Mouse (Mus musculus): ENCODE measurements at regions not wholly inside any gene's neighbourhood (a gene's known extent, or its start where the extent isn't known, plus 50 kb on each side); places are given as distances from the start of the nearest gene placed in this dataset.
A peak's percentile ranks its signal among the peaks of the same experiment; 100 is the strongest.

DNA sequence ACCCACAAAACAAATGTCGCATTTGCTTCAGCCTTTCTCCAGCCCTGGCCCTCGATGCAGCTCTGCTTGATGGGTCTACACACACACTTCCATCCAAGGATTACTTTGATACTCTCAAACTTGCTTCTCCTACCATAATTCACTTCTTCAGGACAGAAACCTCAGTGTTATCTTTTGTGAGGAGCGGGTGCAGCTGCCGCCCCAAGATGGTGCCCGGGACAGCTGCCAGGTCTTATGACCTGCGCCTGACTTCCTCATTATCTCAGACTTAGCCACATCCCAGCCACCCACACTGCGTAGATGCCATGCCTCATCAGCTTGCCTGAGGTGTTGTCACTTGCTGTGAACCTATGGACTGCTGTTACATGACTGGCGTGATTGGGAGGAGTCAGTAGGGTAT lies 762.5 kb downstream of the Rfpl4b start:
- DNase-seq (ENCODE audit: low spot score, missing footprints) (no peak), ATAC-seq (ENCODE audit: low FRiP score) (no peak)
- no peak overlapping the region for H3K27ac ChIP-seq (ENCODE audit: low read depth, low read length)
- no peak overlapping the region for H3K9ac ChIP-seq (ENCODE audit: low read length)
- no peaks in the 10 kb centered on the region for H3K4me1 ChIP-seq (ENCODE audit: control insufficient read depth, insufficient read depth, low read length)
- H3K4me3 ChIP-seq (ENCODE audit: low read depth, low read length) = no peak overlapping the region
- no peak overlapping the region for H3K4me2 ChIP-seq
- no peaks in the 10 kb centered on the region for H3K27me3 ChIP-seq (ENCODE audit: control insufficient read depth, insufficient read depth, low read length)
- H3K36me3 ChIP-seq (ENCODE audit: control insufficient read depth, insufficient read depth, low read length) = no peaks in the 10 kb centered on the region
- H3K9me3 ChIP-seq (ENCODE audit: control insufficient read depth, low read length) = peaks cover 4% of the 10 kb centered on the region; the same call in 1 of the 2 replicates
- WGBS = 91% methylated on average over 8 of the region's 8 CpGs

- ATAC-seq (ENCODE audit: low FRiP score) (no peak), DNase-seq (ENCODE audit: low spot score, missing footprints) (no peak)
- no peaks in the 10 kb centered on the region for H3K27me3 ChIP-seq (ENCODE audit: control insufficient read depth, insufficient read depth, low read length)
- H3K4me2 ChIP-seq = no peak overlapping the region
- no peak overlapping the region for H3K27ac ChIP-seq (ENCODE audit: low read depth, low read length)
- H3K36me3 ChIP-seq (ENCODE audit: control insufficient read depth, insufficient read depth, low read length) = no peaks in the 10 kb centered on the region
- no peaks in the 10 kb centered on the region for H3K9me3 ChIP-seq (ENCODE audit: control insufficient read depth, low read length)
- WGBS = 89% methylated on average over 2 of the region's 2 CpGs
- no peak overlapping the region for H3K9ac ChIP-seq (ENCODE audit: low read length)
- no peak overlapping the region for H3K4me3 ChIP-seq (ENCODE audit: low read depth, low read length)
- no peaks in the 10 kb centered on the region for H3K4me1 ChIP-seq (ENCODE audit: control insufficient read depth, insufficient read depth, low read length)
These were observed 811.1 kb downstream of the Rfpl4b start for GRCm38 (mm10) chr10:38010452-38010851.

DNA sequence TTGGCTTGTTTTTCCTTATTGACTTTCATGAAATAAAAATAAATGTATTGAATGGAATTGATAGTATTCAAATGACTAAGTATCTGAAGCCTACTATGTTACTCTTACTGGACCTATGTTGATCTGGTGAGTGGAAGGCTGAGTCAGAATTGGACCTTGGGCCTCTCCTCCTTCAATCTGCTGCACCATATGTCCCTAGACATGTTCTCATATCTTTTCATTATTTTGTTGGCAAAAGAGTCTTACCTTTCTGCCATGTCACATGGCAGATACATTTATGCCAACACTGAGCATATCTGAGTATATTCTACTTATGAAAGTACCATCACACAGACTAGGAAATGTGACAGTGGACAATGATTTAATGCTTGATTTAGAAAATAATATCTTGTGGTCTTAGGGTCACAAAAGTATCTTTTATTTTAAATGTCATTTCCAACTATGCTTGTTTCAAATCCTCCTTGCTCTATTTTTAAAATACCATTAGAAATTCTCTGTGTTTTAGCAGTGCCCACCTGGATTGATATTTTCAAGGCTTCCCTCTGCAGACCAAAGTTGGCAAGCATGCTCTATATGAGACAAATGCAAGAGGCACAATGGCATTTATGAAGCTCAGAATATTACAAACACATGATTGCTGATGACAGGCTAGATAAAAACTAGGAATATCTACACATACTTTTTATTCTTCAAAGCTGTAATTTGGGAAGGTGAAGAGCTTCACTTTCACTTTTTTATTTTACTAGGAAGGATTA lies 825.7 kb downstream of the Rfpl4b start:
- H3K4me1 ChIP-seq (ENCODE audit: control insufficient read depth, insufficient read depth, low read length) = no peaks in the 10 kb centered on the region
- no peak overlapping the region for H3K4me2 ChIP-seq
- H3K4me3 ChIP-seq (ENCODE audit: low read depth, low read length) = no peak overlapping the region
- no peaks in the 10 kb centered on the region for H3K36me3 ChIP-seq (ENCODE audit: control insufficient read depth, insufficient read depth, low read length)
- no peak overlapping the region for H3K27ac ChIP-seq (ENCODE audit: low read depth, low read length)
- H3K9me3 ChIP-seq (ENCODE audit: control insufficient read depth, low read length) = no peaks in the 10 kb centered on the region
- peak; percentile 19 for DNase-seq (ENCODE audit: low spot score, missing footprints)
- H3K27me3 ChIP-seq (ENCODE audit: control insufficient read depth, insufficient read depth, low read length) = no peaks in the 10 kb centered on the region
- no peak for ATAC-seq (ENCODE audit: low FRiP score)
- H3K9ac ChIP-seq (ENCODE audit: low read length) = no peak overlapping the region

DNA sequence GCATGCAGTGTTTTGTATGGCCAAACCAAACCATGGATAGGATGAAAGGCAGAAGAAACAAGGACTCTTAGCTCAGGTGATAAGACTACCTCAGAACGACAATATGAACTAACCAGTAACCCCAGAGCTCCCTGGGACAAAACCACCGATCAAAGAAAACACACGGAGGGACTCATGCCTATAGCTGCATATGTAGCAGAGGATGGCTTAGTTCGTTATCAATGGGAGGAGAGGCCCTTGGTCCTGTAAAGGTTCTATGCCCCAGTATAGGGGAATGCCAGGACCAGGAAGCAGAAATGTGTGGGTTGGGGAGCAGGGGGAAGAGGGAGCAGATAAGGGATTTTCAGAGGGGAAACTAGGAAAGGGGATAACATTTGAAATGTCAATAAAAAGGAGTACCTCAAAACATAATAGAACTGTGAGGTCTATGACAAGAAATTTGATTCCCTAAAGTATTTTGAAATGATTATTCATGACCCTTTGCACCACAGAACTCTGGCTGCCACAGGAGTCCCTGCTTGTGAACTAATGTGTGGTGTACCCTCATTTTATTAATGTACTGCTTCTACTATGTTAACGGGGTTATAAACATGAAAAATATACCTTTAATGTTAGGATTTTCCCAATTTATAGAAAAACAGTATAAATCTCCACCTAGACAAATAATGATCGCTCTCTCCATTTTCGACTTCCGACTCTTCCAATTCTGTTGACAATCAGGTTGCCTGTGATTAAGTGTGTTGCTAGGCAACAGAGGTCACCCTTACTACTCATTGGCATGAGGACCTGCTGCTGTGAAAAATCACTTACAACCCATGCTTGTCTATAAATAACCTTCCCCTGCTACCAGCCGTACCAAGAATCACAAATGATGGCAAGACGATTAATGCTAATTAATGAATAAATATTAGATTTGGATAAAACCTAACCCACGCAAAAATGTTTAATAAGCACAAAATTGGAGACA lies 833.0 kb downstream of the Rfpl4b start:
- Histone ChIP-seq H3K4me2 (no peak overlapping the region), H3K4me3 (ENCODE audit: low read depth, low read length) (no peak overlapping the region), H3K27ac (ENCODE audit: low read depth, low read length) (no peak overlapping the region), H3K9ac (ENCODE audit: low read length) (no peak overlapping the region), H3K27me3 (ENCODE audit: control insufficient read depth, insufficient read depth, low read length) (no peaks in the 10 kb centered on the region), H3K36me3 (ENCODE audit: control insufficient read depth, insufficient read depth, low read length) (no peaks in the 10 kb centered on the region), H3K9me3 (ENCODE audit: control insufficient read depth, low read length) (no peaks in the 10 kb centered on the region), H3K4me1 (ENCODE audit: control insufficient read depth, insufficient read depth, low read length) (no peaks in the 10 kb centered on the region; the same call in 1 of the 2 replicates)
- DNase-seq (ENCODE audit: low spot score, missing footprints) (peak; percentile 76), ATAC-seq (ENCODE audit: low FRiP score) (peak; percentile 69; the same call in 1 of the 2 replicates)
- 62% methylated on average over 11 of the region's 11 CpGs for WGBS

- DNase-seq (ENCODE audit: low spot score, missing footprints) (no peak), ATAC-seq (ENCODE audit: low FRiP score) (no peak)
- Histone ChIP-seq H3K4me1 (ENCODE audit: control insufficient read depth, insufficient read depth, low read length) (no peaks in the 10 kb centered on the region), H3K4me3 (ENCODE audit: low read depth, low read length) (no peak overlapping the region), H3K27me3 (ENCODE audit: control insufficient read depth, insufficient read depth, low read length) (no peaks in the 10 kb centered on the region), H3K9ac (ENCODE audit: low read length) (no peak overlapping the region), H3K27ac (ENCODE audit: low read depth, low read length) (no peak overlapping the region), H3K4me2 (no peak overlapping the region), H3K36me3 (ENCODE audit: control insufficient read depth, insufficient read depth, low read length) (no peaks in the 10 kb centered on the region), H3K9me3 (ENCODE audit: control insufficient read depth, low read length) (no peaks in the 10 kb centered on the region)
- 70% methylated on average over 3 of the region's 3 CpGs for WGBS
These were observed 840.3 kb upstream of the Marcks start for GRCm38 (mm10) chr10:37978899-37979539.

- no peaks in the 10 kb centered on the region for H3K27me3 ChIP-seq (ENCODE audit: control insufficient read depth, insufficient read depth, low read length)
- DNase-seq (ENCODE audit: low spot score, missing footprints) = no peak
- H3K4me1 ChIP-seq (ENCODE audit: control insufficient read depth, insufficient read depth, low read length) = no peaks in the 10 kb centered on the region
- H3K27ac ChIP-seq (ENCODE audit: low read depth, low read length) = no peak overlapping the region
- no peak for ATAC-seq (ENCODE audit: low FRiP score)
- no peaks in the 10 kb centered on the region for H3K9me3 ChIP-seq (ENCODE audit: control insufficient read depth, low read length)
- H3K36me3 ChIP-seq (ENCODE audit: control insufficient read depth, insufficient read depth, low read length) = no peaks in the 10 kb centered on the region
- no peak overlapping the region for H3K4me3 ChIP-seq (ENCODE audit: low read depth, low read length)
- H3K9ac ChIP-seq (ENCODE audit: low read length) = no peak overlapping the region
- H3K4me2 ChIP-seq = no peak overlapping the region
These were observed 821.3 kb upstream of the Marcks start for GRCm38 (mm10) chr10:37960051-37960450.

DNA sequence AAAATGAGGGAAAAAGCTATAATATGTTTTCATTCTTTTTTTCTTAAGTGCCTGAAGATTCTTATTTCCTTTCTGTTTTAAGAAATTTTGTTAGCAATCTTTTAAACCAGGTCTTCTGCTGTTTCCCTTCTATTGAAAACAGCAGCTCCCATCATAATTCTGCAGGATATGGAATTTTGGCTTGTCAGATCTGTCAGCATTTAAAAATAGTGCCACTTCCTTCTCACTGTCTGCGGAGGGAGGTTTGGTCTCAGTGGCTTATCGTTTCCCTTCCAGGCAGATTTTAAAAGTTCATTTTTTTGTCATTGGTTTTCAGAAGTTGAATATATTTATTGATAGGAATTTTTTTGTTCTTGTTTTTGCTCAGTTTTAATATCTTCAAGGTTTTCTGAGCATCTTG lies 776.1 kb upstream of the Marcks start:
- no peaks in the 10 kb centered on the region for H3K36me3 ChIP-seq (ENCODE audit: control insufficient read depth, insufficient read depth, low read length)
- no peak overlapping the region for H3K27ac ChIP-seq (ENCODE audit: low read depth, low read length)
- no peaks in the 10 kb centered on the region for H3K4me1 ChIP-seq (ENCODE audit: control insufficient read depth, insufficient read depth, low read length)
- DNase-seq (ENCODE audit: low spot score, missing footprints) (no peak), ATAC-seq (ENCODE audit: low FRiP score) (no peak)
- no peak overlapping the region for H3K4me2 ChIP-seq
- H3K9ac ChIP-seq (ENCODE audit: low read length) = no peak overlapping the region
- no peak overlapping the region for H3K4me3 ChIP-seq (ENCODE audit: low read depth, low read length)
- 81% methylated on average over 2 of the region's 2 CpGs for WGBS
- H3K27me3 ChIP-seq (ENCODE audit: control insufficient read depth, insufficient read depth, low read length) = no peaks in the 10 kb centered on the region
- H3K9me3 ChIP-seq (ENCODE audit: control insufficient read depth, low read length) = no peaks in the 10 kb centered on the region

DNA sequence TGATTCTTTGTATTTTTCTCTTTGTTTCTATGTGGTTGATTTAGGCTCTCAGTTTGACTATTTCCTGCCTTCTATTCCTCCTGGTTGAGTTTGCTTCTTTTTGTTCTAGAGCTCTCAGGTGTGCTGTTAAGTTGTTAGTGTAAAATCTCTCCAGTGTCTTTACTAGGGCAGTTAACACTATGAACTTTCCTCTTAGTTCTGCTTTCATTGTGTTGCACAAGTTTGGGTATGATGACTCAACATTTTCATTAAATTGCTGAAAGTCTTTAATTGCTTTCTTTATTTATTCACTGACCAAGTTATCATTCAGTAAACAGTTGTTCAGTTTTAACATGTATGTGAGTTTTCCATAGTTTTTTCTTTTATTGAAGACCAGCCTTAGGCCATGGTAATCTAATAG lies 772.9 kb upstream of the Marcks start:
- no peak overlapping the region for H3K9ac ChIP-seq (ENCODE audit: low read length)
- H3K4me1 ChIP-seq (ENCODE audit: control insufficient read depth, insufficient read depth, low read length) = no peaks in the 10 kb centered on the region
- H3K27ac ChIP-seq (ENCODE audit: low read depth, low read length) = no peak overlapping the region
- H3K4me3 ChIP-seq (ENCODE audit: low read depth, low read length) = no peak overlapping the region
- DNase-seq (ENCODE audit: low spot score, missing footprints) (no peak), ATAC-seq (ENCODE audit: low FRiP score) (no peak)
- H3K9me3 ChIP-seq (ENCODE audit: control insufficient read depth, low read length) = no peaks in the 10 kb centered on the region
- no peaks in the 10 kb centered on the region for H3K27me3 ChIP-seq (ENCODE audit: control insufficient read depth, insufficient read depth, low read length)
- H3K4me2 ChIP-seq = no peak overlapping the region
- H3K36me3 ChIP-seq (ENCODE audit: control insufficient read depth, insufficient read depth, low read length) = no peaks in the 10 kb centered on the region

DNA sequence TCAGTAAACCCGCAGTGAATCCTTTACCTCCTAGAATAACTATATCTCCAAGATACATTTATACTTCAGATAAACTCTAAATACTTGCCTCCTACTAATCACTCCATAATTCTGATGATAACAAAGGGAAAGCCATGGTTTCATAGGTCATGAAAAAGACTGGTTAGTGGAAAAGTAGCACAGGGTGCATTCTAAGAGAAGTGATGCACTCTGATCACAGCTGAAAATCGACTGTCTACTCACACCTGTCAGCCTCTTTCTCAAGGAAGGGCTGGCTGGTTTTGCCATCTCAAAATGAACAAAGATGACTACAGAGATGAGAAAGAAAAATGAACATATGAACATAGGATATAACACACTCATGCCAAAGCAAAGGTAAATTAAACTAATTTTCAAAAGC lies 769.6 kb upstream of the Marcks start:
- ATAC-seq (ENCODE audit: low FRiP score) = no peak
- H3K4me3 ChIP-seq (ENCODE audit: low read depth, low read length) = no peak overlapping the region
- WGBS = 78% methylated on average over 2 of the region's 2 CpGs
- no peak overlapping the region for H3K27ac ChIP-seq (ENCODE audit: low read depth, low read length)
- no peaks in the 10 kb centered on the region for H3K36me3 ChIP-seq (ENCODE audit: control insufficient read depth, insufficient read depth, low read length)
- H3K9me3 ChIP-seq (ENCODE audit: control insufficient read depth, low read length) = no peaks in the 10 kb centered on the region
- no peaks in the 10 kb centered on the region for H3K27me3 ChIP-seq (ENCODE audit: control insufficient read depth, insufficient read depth, low read length)
- no peaks in the 10 kb centered on the region for H3K4me1 ChIP-seq (ENCODE audit: control insufficient read depth, insufficient read depth, low read length)
- no peak overlapping the region for H3K9ac ChIP-seq (ENCODE audit: low read length)
- no peak for DNase-seq (ENCODE audit: low spot score, missing footprints)
- no peak overlapping the region for H3K4me2 ChIP-seq
